Mouse (Mus musculus) heart, embryonic 12.5 days (tissue): ENCODE data around the gene Ralb. TPM values are rescaled to one million over a fixed set of nuclear protein-coding genes. Genes with fewer than 3 reads are reported as not detected.

Source experiments
- ATAC-seq: fragments of 200-750 bp; cut with Nextera tagmentation; 2 replicates; pipeline ENCODE4 v1.8.0; 2017; ENCODE audit warnings: moderate TSS enrichment, moderate library complexity; ENCODE audit not compliant: insufficient number of reproducible peaks, low FRiP score
- H3K27ac ChIP-seq: fragments of 300-500 bp; sonication (generic); 2 replicates; pipeline ENCODE4 v1.5.1; 2016; ENCODE audit warnings: mild to moderate bottlenecking, moderate library complexity; ENCODE audit not compliant: poor library complexity, severe bottlenecking
- H3K27me3 ChIP-seq: fragments of 300-500 bp; sonication (generic); replicated peaks from 2 replicates; pipeline ENCODE4 v1.6.1; 2016; ENCODE audit warnings: mild to moderate bottlenecking, moderate library complexity
- H3K36me3 ChIP-seq: fragments of 300-500 bp; sonication (generic); 2 replicates; pipeline ENCODE4 v1.6.1; 2016; ENCODE audit warnings: mild to moderate bottlenecking, moderate library complexity
- H3K4me1 ChIP-seq: fragments of 300-500 bp; sonication (generic); replicated peaks from 2 replicates; pipeline ENCODE4 v1.6.1; 2016; ENCODE audit warnings: mild to moderate bottlenecking
- H3K4me2 ChIP-seq: fragments of 300-500 bp; sonication (generic); 2 replicates; pipeline ENCODE4 v1.6.1; 2016; ENCODE audit warnings: mild to moderate bottlenecking, moderate library complexity
- H3K4me3 ChIP-seq: fragments of 300-500 bp; sonication (generic); 2 replicates; pipeline ENCODE4 v1.5.1; 2016; ENCODE audit warnings: mild to moderate bottlenecking
- H3K9ac ChIP-seq: fragments of 300-500 bp; sonication (generic); 2 replicates; pipeline ENCODE4 v1.6.1; 2016; ENCODE audit warnings: mild to moderate bottlenecking, moderate library complexity
- H3K9me3 ChIP-seq: fragments of 300-500 bp; sonication (generic); replicated peaks from 2 replicates; pipeline ENCODE4 v1.6.1; 2016; ENCODE audit warnings: mild to moderate bottlenecking, moderate library complexity
- WGBS: fragments of 180-500 bp; shearing (Covaris S2); methylation state at CpG from one replicate; pipeline ENCODE4 v1.1.7; 2016; 5-methylcytosine and 5-hydroxymethylcytosine counted together
- polyA plus RNA-seq: library from polyadenylated mRNA; unstranded; fragments of >200 nt; fragmentation: Nextera tagmentation; extraction: Ambion mirVana; gene quantifications from 2 replicates; pipeline ENCODE4 v1.2.1, GENCODE M21; 2016

Gene Ralb
- polyA plus RNA-seq, 1 experiment from 2014 or later, result 184 TPM

GRCm38 (mm10) chr1:119494024-119494711 lies 10.4 kb downstream of the Ralb start:
- no peak for ATAC-seq
- H3K27ac ChIP-seq, result no peak overlapping the region
- H3K36me3 ChIP-seq, result peaks cover 16% of the 10 kb centered on the region
- H3K27me3 ChIP-seq, result no peaks in the 10 kb centered on the region
- no peak overlapping the region for H3K4me2 ChIP-seq
- WGBS, result 70% methylated on average over 2 of the region's 2 CpGs
- H3K9me3 ChIP-seq, result no peaks in the 10 kb centered on the region
- no peak overlapping the region for H3K4me3 ChIP-seq
- no peak overlapping the region for H3K9ac ChIP-seq
- H3K4me1 ChIP-seq, result peaks cover 71% of the 10 kb centered on the region

- Histone ChIP-seq H3K36me3 (peaks cover 11% of the 10 kb centered on the region), H3K27me3 (no peaks in the 10 kb centered on the region), H3K4me2 (peak overlapping the region; percentile 44), H3K9ac (no peak overlapping the region), H3K9me3 (no peaks in the 10 kb centered on the region), H3K27ac (peak overlapping the region; percentile 45), H3K4me3 (no peak overlapping the region), H3K4me1 (peaks cover 71% of the 10 kb centered on the region)
- 80% methylated on average over 1 of the region's 1 CpGs for WGBS
- no peak for ATAC-seq
Measured at GRCm38 (mm10) chr1:119492505-119492904, 12.1 kb downstream of the Ralb start.

GRCm38 (mm10) chr1:119492097-119492496 lies 12.5 kb downstream of the Ralb start:
- peak; percentile 57 for ATAC-seq
- H3K9me3 ChIP-seq, result no peaks in the 10 kb centered on the region
- H3K4me3 ChIP-seq, result no peak overlapping the region
- H3K9ac ChIP-seq, result peak overlapping the region; percentile 29; the same call in 1 of the 2 replicates
- H3K4me1 ChIP-seq, result peaks cover 71% of the 10 kb centered on the region
- peak overlapping the region; percentile 45 for H3K27ac ChIP-seq
- peak overlapping the region; percentile 44 for H3K4me2 ChIP-seq
- H3K27me3 ChIP-seq, result no peaks in the 10 kb centered on the region
- peaks cover 11% of the 10 kb centered on the region for H3K36me3 ChIP-seq
- 25% methylated on average over 11 of the region's 11 CpGs for WGBS

- ATAC-seq, result no peak
- Histone ChIP-seq H3K9ac (no peak overlapping the region), H3K9me3 (no peaks in the 10 kb centered on the region), H3K27me3 (no peaks in the 10 kb centered on the region), H3K4me3 (no peak overlapping the region), H3K36me3 (peaks cover 8% of the 10 kb centered on the region), H3K4me2 (no peak overlapping the region), H3K4me1 (peaks cover 78% of the 10 kb centered on the region), H3K27ac (no peak overlapping the region)
- WGBS, result 88% methylated on average over 7 of the region's 7 CpGs
Measured at GRCm38 (mm10) chr1:119490765-119491164, 13.8 kb downstream of the Ralb start.

GRCm38 (mm10) chr1:119487917-119488590 lies 16.5 kb downstream of the Ralb start:
- 0 out of 2 replicates have a peak overlapping the region, but pooled peaks have one; percentile 3 for H3K9ac ChIP-seq
- H3K9me3 ChIP-seq, result no peaks in the 10 kb centered on the region
- H3K4me2 ChIP-seq, result peak overlapping the region; percentile 29
- WGBS, result 38% methylated on average over 7 of the region's 10 CpGs
- H3K4me3 ChIP-seq, result no peak overlapping the region
- peak overlapping the region; percentile 19; the same call in 1 of the 2 replicates for H3K27ac ChIP-seq
- H3K27me3 ChIP-seq, result no peaks in the 10 kb centered on the region
- H3K36me3 ChIP-seq, result peaks cover 6% of the 10 kb centered on the region
- no peak for ATAC-seq
- peaks cover 73% of the 10 kb centered on the region for H3K4me1 ChIP-seq

- ATAC-seq, result no peak
- Histone ChIP-seq H3K4me2 (no peak overlapping the region), H3K36me3 (peaks cover 25% of the 10 kb centered on the region), H3K9ac (no peak overlapping the region), H3K27me3 (no peaks in the 10 kb centered on the region), H3K4me3 (no peak overlapping the region), H3K9me3 (no peaks in the 10 kb centered on the region; the same call in 1 of the 2 replicates), H3K27ac (no peak overlapping the region), H3K4me1 (peaks cover 53% of the 10 kb centered on the region)
- 28% methylated on average over 2 of the region's 2 CpGs for WGBS
Measured at GRCm38 (mm10) chr1:119485825-119486224, 18.8 kb downstream of the Ralb start.

DNA sequence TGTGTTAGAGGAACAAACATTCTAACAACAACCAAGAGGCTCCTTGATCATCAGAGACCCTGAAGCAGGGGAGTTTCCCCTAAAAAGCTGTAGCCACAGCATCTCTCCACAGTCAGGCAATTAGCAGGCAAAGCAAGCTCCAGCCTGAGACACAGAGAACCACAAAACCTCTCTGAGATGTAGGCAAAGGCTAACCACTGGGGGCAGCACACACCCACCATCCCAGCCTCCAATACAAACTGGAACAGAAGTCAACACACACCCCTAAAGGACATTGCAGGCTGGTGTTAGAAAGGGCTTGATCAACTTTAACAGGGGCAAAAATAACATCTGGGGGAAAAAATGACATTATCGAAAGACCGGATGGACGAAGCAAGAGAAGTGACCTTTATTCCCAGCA lies 20.1 kb downstream of the Ralb start:
- no peak overlapping the region for H3K9ac ChIP-seq
- peaks cover 57% of the 10 kb centered on the region for H3K4me1 ChIP-seq
- no peak for ATAC-seq
- 44% methylated on average over 3 of the region's 3 CpGs for WGBS
- H3K4me3 ChIP-seq, result no peak overlapping the region
- H3K36me3 ChIP-seq, result peaks cover 30% of the 10 kb centered on the region
- no peaks in the 10 kb centered on the region for H3K27me3 ChIP-seq
- H3K4me2 ChIP-seq, result no peak overlapping the region
- H3K9me3 ChIP-seq, result no peaks in the 10 kb centered on the region; the same call in 1 of the 2 replicates
- H3K27ac ChIP-seq, result no peak overlapping the region

DNA sequence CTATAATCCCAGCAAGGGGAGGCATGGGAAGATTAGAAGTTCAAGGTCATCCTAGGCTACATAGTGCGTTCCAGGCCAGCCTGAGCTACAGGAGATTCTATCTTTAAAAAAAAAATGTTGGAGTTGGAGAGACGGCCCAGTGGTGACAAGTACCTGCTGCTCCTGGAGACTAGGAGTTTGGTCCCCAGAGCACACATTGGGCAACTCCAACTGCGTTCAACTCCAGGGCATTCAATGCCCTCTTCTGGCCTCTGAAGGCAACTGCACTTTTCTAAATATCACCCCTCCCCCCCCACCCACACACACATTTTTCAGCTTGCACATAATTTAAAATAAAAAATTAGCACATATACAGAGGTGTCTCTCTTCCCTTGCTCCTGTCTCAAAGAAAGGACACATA lies 21.7 kb downstream of the Ralb start:
- H3K27me3 ChIP-seq, result no peaks in the 10 kb centered on the region

DNA sequence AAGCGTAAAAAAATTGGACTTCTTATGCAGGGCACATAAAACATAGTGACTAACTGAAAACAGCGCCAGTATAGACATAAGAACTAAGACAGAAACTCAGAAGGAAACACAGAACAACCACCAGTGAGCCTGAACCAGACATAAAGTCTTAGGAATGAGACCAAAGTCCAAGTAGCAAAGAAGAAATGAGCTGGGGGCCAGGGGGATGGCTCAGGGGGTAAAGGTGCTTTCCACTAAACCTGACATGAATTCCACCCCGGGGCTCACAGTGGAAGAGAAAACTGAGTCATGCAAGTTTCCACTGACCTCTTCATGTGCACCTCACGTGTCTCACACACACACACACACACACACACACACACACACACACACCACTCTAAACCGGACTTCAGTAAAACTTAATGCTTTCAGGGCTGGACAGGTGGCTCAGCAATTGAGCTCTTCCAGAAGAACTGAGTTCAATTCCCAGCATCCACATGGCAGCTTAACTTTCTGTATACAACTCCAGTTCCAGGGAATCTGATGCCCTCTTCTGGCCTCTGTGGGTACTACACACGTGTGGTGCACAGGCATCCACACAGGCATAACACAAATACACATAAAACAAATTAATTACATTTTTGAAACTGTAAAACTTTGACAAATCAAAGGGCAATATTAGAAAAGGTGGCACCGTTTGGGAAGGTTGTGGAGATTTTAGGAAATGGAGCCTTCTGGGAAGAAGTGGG lies 23.2 kb downstream of the Ralb start:
- no peak overlapping the region for H3K27ac ChIP-seq
- H3K9ac ChIP-seq, result no peak overlapping the region
- H3K27me3 ChIP-seq, result no peaks in the 10 kb centered on the region
- 89% methylated on average over 7 of the region's 7 CpGs for WGBS
- ATAC-seq, result no peak
- no peak overlapping the region for H3K4me3 ChIP-seq
- H3K36me3 ChIP-seq, result peaks cover 47% of the 10 kb centered on the region
- no peaks in the 10 kb centered on the region; the same call in 1 of the 2 replicates for H3K9me3 ChIP-seq
- peaks cover 32% of the 10 kb centered on the region for H3K4me1 ChIP-seq
- H3K4me2 ChIP-seq, result no peak overlapping the region

More for the DNA sequence above, 21.7 kb downstream of the Ralb start:
- WGBS, result 52% methylated on average over 3 of the region's 3 CpGs
- Histone ChIP-seq H3K36me3 (peaks cover 32% of the 10 kb centered on the region), H3K9ac (no peak overlapping the region), H3K9me3 (no peaks in the 10 kb centered on the region; the same call in 1 of the 2 replicates), H3K27ac (no peak overlapping the region), H3K4me2 (no peak overlapping the region), H3K4me3 (no peak overlapping the region), H3K4me1 (peaks cover 45% of the 10 kb centered on the region)
- no peak for ATAC-seq

DNA sequence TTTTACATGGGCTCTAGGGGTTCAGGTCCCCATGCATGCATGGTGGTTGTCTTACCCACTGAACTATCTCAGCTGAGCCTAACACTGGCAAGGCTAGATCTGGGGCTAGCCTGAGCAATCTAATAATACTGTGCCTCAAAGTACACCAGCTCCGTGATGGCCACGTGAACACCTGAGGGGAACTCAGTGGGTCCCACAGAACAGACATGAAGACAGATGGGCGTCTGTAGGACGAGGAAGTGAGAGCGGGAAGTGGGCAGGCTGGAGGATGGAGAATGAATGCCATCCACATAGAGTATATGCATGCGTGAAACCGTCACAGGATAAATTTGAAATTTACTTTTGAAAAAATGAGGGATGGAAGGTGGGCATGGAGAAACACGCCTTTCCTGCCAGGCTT lies 23.9 kb downstream of the Ralb start:
- Histone ChIP-seq H3K4me1 (peaks cover 26% of the 10 kb centered on the region), H3K27me3 (no peaks in the 10 kb centered on the region), H3K36me3 (peaks cover 54% of the 10 kb centered on the region)

DNA sequence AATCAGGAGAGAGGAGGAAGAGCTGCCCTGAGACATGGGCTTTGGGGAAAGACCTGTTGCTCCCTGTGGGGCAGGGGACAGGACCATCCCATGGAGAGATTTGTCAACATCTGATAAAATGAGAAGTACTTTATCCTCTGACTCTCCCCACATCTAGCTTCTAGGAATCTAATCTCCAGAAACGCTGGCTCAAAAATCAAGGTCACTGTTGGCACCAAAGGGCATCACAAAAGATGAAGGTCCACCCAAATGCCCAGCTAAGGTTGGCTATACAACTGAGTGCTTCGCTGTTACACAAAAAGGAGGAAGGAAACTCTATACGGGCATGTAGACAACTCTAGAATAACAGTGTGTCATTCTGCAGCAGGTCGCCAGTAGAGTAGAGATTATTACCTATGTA lies 25.0 kb downstream of the Ralb start:
- ATAC-seq, result no peak
- no peak overlapping the region for H3K4me3 ChIP-seq
- no peak overlapping the region for H3K4me2 ChIP-seq
- no peak overlapping the region for H3K9ac ChIP-seq
- H3K9me3 ChIP-seq, result no peaks in the 10 kb centered on the region; the same call in 1 of the 2 replicates
- H3K36me3 ChIP-seq, result peaks cover 64% of the 10 kb centered on the region
- H3K27me3 ChIP-seq, result no peaks in the 10 kb centered on the region
- peaks cover 23% of the 10 kb centered on the region for H3K4me1 ChIP-seq
- WGBS, result 56% methylated on average over 4 of the region's 4 CpGs
- no peak overlapping the region for H3K27ac ChIP-seq

More for the DNA sequence above, 23.9 kb downstream of the Ralb start:
- 93% methylated on average over 8 of the region's 8 CpGs for WGBS
- Histone ChIP-seq H3K9me3 (no peaks in the 10 kb centered on the region; the same call in 1 of the 2 replicates), H3K4me2 (no peak overlapping the region), H3K9ac (no peak overlapping the region), H3K27ac (no peak overlapping the region), H3K4me3 (no peak overlapping the region)
- no peak for ATAC-seq
